Mouse (Mus musculus): ENCODE data around the gene Hoxa10. TPM values are rescaled to one million over a fixed set of nuclear protein-coding genes. Genes with fewer than 3 reads are reported as not detected.

Hoxa10 gene
- polyA plus RNA-seq, 1 experiment from 2014 or later, result 0.20 TPM

- WGBS (ENCODE audit: insufficient replicate concordance), result 1% methylated on average over 22 of the region's 22 CpGs
- Histone ChIP-seq H3K9ac (ENCODE audit: low read depth, low read length) (no peak overlapping the region), H3K36me3 (ENCODE audit: control insufficient read depth, insufficient read depth, low read length) (no peaks in the 10 kb centered on the region)
Observed at GRCm38 (mm10) chr6:52273656-52274280, 33.1 kb upstream of the Hoxa10 start.

DNA sequence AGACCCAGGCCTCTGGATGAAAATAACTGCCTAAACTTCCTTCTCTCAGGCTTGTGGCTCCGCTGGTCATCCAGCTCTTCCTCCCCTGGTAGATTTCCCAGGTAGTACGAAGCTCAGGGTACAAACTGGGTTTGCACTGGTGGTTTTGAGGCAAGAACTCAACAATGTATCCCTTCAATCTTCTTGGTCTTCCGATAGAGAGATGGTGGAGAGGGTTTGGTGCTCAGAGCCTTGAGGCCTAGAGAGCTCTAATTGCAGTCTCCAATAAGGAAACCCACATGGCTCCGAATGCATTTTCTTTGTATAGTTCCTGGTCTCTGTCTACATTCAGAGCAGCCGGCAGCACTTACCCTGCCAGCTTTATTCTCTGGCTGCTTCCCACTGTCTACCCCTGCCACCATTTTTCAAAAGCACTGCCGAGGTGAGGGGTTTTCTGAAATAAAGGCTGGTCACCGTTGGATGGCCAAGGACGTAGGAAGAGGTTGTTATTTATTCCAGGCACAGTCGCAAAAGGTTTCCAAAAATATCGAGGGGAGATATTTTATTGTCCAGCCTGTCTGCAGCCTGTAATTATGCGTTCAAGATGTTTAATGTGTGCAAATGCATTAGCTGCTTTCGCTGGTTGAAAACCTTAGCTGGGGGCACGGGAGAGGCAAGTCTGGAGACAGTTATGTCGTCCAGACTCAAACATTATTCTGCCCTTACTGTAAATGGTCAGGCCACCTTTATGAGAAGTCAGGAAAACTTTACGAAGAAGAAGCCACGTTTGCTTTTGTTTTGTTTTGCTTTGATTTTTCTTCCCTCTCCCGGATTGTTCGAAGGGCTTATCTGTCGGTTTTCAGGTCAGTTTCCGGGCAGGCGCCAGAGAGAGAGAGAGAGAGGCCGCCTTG, 32.4 kb upstream of the Hoxa10 start:
- no peak overlapping the region for H3K9ac ChIP-seq (ENCODE audit: low read depth, low read length)
- H3K4me2 ChIP-seq, result peak overlapping the region; percentile 49
- WGBS (ENCODE audit: insufficient replicate concordance), result 9% methylated on average over 22 of the region's 22 CpGs
- no peak overlapping the region for H3K27ac ChIP-seq (ENCODE audit: low read depth, low read length)
- peaks cover 7% of the 10 kb centered on the region for H3K4me1 ChIP-seq (ENCODE audit: control insufficient read depth, insufficient read depth, low read length)
- H3K27me3 ChIP-seq (ENCODE audit: control insufficient read depth, insufficient read depth, low read length), result peaks cover 95% of the 10 kb centered on the region
- ATAC-seq (replicated peaks; ENCODE audit: insufficient number of reproducible peaks, low FRiP score, low TSS enrichment), result no peak
- peak overlapping the region; percentile 11; the same call in 1 of the 2 replicates for H3K4me3 ChIP-seq (ENCODE audit: low read depth, low read length)
- H3K36me3 ChIP-seq (ENCODE audit: control insufficient read depth, insufficient read depth, low read length), result no peaks in the 10 kb centered on the region
- no peaks in the 10 kb centered on the region for H3K9me3 ChIP-seq (replicated peaks; ENCODE audit: control insufficient read depth, low read length)

More at GRCm38 (mm10) chr6:52273656-52274280, 33.1 kb upstream of the Hoxa10 start:
- Histone ChIP-seq H3K4me2 (peak overlapping the region; percentile 49), H3K27ac (ENCODE audit: low read depth, low read length) (no peak overlapping the region), H3K9me3 (replicated peaks; ENCODE audit: control insufficient read depth, low read length) (no peaks in the 10 kb centered on the region), H3K4me1 (ENCODE audit: control insufficient read depth, insufficient read depth, low read length) (peaks cover 7% of the 10 kb centered on the region), H3K4me3 (ENCODE audit: low read depth, low read length) (peak overlapping the region; percentile 11; the same call in 1 of the 2 replicates), H3K27me3 (ENCODE audit: control insufficient read depth, insufficient read depth, low read length) (peaks cover 89% of the 10 kb centered on the region)
- 0 out of 2 replicates have a peak, but pooled peaks have one; percentile 10 for ATAC-seq (replicated peaks; ENCODE audit: insufficient number of reproducible peaks, low FRiP score, low TSS enrichment)

GRCm38 (mm10) chr6:52270494-52271480, 30.1 kb upstream of the Hoxa10 start:
- WGBS (ENCODE audit: insufficient replicate concordance), result 7% methylated on average over 23 of the region's 23 CpGs
- H3K27ac ChIP-seq (ENCODE audit: low read depth, low read length), result no peak overlapping the region
- no peak overlapping the region for H3K4me3 ChIP-seq (ENCODE audit: low read depth, low read length)
- no peak for ATAC-seq (replicated peaks; ENCODE audit: insufficient number of reproducible peaks, low FRiP score, low TSS enrichment)
- no peak overlapping the region for H3K4me2 ChIP-seq
- no peaks in the 10 kb centered on the region for H3K9me3 ChIP-seq (replicated peaks; ENCODE audit: control insufficient read depth, low read length)
- H3K4me1 ChIP-seq (ENCODE audit: control insufficient read depth, insufficient read depth, low read length), result peaks cover 7% of the 10 kb centered on the region
- no peak overlapping the region for H3K9ac ChIP-seq (ENCODE audit: low read depth, low read length)
- H3K27me3 ChIP-seq (ENCODE audit: control insufficient read depth, insufficient read depth, low read length), result peaks cover 92% of the 10 kb centered on the region
- H3K36me3 ChIP-seq (ENCODE audit: control insufficient read depth, insufficient read depth, low read length), result no peaks in the 10 kb centered on the region

DNA sequence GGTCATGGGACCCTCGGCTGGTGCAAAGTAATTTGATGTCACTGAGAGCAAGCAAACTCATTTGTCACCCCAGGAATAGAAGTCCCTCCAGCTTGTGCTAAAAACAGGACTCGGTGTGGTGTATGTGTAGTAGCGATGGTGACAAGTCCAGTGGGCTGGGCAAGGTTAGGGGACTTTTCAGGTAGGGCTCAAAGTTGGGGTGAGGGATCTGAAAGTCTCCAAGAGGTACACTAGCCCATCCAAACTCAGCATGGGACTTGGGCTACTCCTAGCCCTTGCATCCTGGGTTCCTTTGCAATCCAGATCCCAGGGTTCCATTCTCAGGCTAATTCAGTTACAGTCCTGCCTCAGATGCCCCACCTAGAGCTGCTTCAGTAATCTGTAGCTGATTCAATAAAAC, 28.1 kb upstream of the Hoxa10 start:
- no peak overlapping the region for H3K4me2 ChIP-seq
- H3K9me3 ChIP-seq (replicated peaks; ENCODE audit: control insufficient read depth, low read length), result no peaks in the 10 kb centered on the region
- H3K4me3 ChIP-seq (ENCODE audit: low read depth, low read length), result no peak overlapping the region
- H3K27me3 ChIP-seq (ENCODE audit: control insufficient read depth, insufficient read depth, low read length), result peaks cover 94% of the 10 kb centered on the region
- no peak overlapping the region for H3K27ac ChIP-seq (ENCODE audit: low read depth, low read length)
- H3K4me1 ChIP-seq (ENCODE audit: control insufficient read depth, insufficient read depth, low read length), result peaks cover 4% of the 10 kb centered on the region
- ATAC-seq (replicated peaks; ENCODE audit: insufficient number of reproducible peaks, low FRiP score, low TSS enrichment), result no peak
- 1% methylated on average over 3 of the region's 3 CpGs for WGBS (ENCODE audit: insufficient replicate concordance)
- H3K9ac ChIP-seq (ENCODE audit: low read depth, low read length), result no peak overlapping the region
- no peaks in the 10 kb centered on the region for H3K36me3 ChIP-seq (ENCODE audit: control insufficient read depth, insufficient read depth, low read length)

- Histone ChIP-seq H3K9me3 (replicated peaks; ENCODE audit: control insufficient read depth, low read length) (no peaks in the 10 kb centered on the region), H3K27me3 (ENCODE audit: control insufficient read depth, insufficient read depth, low read length) (peaks cover 94% of the 10 kb centered on the region), H3K9ac (ENCODE audit: low read depth, low read length) (no peak overlapping the region), H3K36me3 (ENCODE audit: control insufficient read depth, insufficient read depth, low read length) (no peaks in the 10 kb centered on the region), H3K4me2 (no peak overlapping the region), H3K27ac (ENCODE audit: low read depth, low read length) (no peak overlapping the region), H3K4me1 (ENCODE audit: control insufficient read depth, insufficient read depth, low read length) (no peaks in the 10 kb centered on the region; the same call in 1 of the 2 replicates), H3K4me3 (ENCODE audit: low read depth, low read length) (no peak overlapping the region)
- under 1% methylated on average over 7 of the region's 7 CpGs for WGBS (ENCODE audit: insufficient replicate concordance)
- ATAC-seq (replicated peaks; ENCODE audit: insufficient number of reproducible peaks, low FRiP score, low TSS enrichment), result no peak
Observed at GRCm38 (mm10) chr6:52268341-52268740, 27.7 kb upstream of the Hoxa10 start.

- Histone ChIP-seq H3K4me2 (no peak overlapping the region), H3K27me3 (ENCODE audit: control insufficient read depth, insufficient read depth, low read length) (peaks cover 94% of the 10 kb centered on the region), H3K4me3 (ENCODE audit: low read depth, low read length) (no peak overlapping the region), H3K36me3 (ENCODE audit: control insufficient read depth, insufficient read depth, low read length) (no peaks in the 10 kb centered on the region), H3K27ac (ENCODE audit: low read depth, low read length) (no peak overlapping the region), H3K9ac (ENCODE audit: low read depth, low read length) (no peak overlapping the region), H3K4me1 (ENCODE audit: control insufficient read depth, insufficient read depth, low read length) (no peaks in the 10 kb centered on the region), H3K9me3 (replicated peaks; ENCODE audit: control insufficient read depth, low read length) (no peaks in the 10 kb centered on the region)
- ATAC-seq (replicated peaks; ENCODE audit: insufficient number of reproducible peaks, low FRiP score, low TSS enrichment), result no peak
- 11% methylated on average over 3 of the region's 3 CpGs for WGBS (ENCODE audit: insufficient replicate concordance)
Observed at GRCm38 (mm10) chr6:52267691-52268090, 27.0 kb upstream of the Hoxa10 start.

DNA sequence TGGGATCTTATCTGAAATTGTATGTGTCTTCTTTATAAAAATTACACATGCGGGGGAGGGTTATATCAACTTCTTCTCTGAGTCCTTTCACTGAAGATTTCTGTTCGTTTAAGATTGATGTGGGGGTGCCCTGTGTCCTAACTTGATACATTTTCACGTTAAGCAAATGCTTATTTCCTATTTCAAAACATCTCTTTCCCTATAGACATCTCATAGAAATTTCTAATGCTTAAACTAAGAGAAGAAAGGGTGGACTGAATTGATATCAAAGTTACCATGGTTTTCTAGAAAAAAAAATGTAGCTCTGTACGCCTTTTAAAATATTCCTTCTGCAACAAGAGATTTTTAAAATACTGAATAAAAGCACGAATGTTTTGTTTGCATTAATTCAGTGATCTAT, 26.6 kb upstream of the Hoxa10 start:
- ATAC-seq (replicated peaks; ENCODE audit: insufficient number of reproducible peaks, low FRiP score, low TSS enrichment), result no peak
- Histone ChIP-seq H3K27ac (ENCODE audit: low read depth, low read length) (no peak overlapping the region), H3K9ac (ENCODE audit: low read depth, low read length) (no peak overlapping the region), H3K9me3 (replicated peaks; ENCODE audit: control insufficient read depth, low read length) (no peaks in the 10 kb centered on the region), H3K4me2 (no peak overlapping the region), H3K4me1 (ENCODE audit: control insufficient read depth, insufficient read depth, low read length) (no peaks in the 10 kb centered on the region), H3K27me3 (ENCODE audit: control insufficient read depth, insufficient read depth, low read length) (peaks cover 94% of the 10 kb centered on the region), H3K4me3 (ENCODE audit: low read depth, low read length) (no peak overlapping the region), H3K36me3 (ENCODE audit: control insufficient read depth, insufficient read depth, low read length) (no peaks in the 10 kb centered on the region)
- 22% methylated on average over 5 of the region's 5 CpGs for WGBS (ENCODE audit: insufficient replicate concordance)

GRCm38 (mm10) chr6:52266666-52266985, 26.0 kb upstream of the Hoxa10 start:
- Histone ChIP-seq H3K4me2 (no peak overlapping the region), H3K36me3 (ENCODE audit: control insufficient read depth, insufficient read depth, low read length) (no peaks in the 10 kb centered on the region), H3K4me1 (ENCODE audit: control insufficient read depth, insufficient read depth, low read length) (no peaks in the 10 kb centered on the region), H3K4me3 (ENCODE audit: low read depth, low read length) (no peak overlapping the region), H3K27me3 (ENCODE audit: control insufficient read depth, insufficient read depth, low read length) (peaks cover 97% of the 10 kb centered on the region), H3K9ac (ENCODE audit: low read depth, low read length) (no peak overlapping the region), H3K9me3 (replicated peaks; ENCODE audit: control insufficient read depth, low read length) (no peaks in the 10 kb centered on the region), H3K27ac (ENCODE audit: low read depth, low read length) (no peak overlapping the region)
- ATAC-seq (replicated peaks; ENCODE audit: insufficient number of reproducible peaks, low FRiP score, low TSS enrichment), result no peak
- 4% methylated on average over 9 of the region's 9 CpGs for WGBS (ENCODE audit: insufficient replicate concordance)

Data from heart, embryonic 11.5 days (tissue).